Mouse (Mus musculus): ENCODE data around the gene Urod.

DNA sequence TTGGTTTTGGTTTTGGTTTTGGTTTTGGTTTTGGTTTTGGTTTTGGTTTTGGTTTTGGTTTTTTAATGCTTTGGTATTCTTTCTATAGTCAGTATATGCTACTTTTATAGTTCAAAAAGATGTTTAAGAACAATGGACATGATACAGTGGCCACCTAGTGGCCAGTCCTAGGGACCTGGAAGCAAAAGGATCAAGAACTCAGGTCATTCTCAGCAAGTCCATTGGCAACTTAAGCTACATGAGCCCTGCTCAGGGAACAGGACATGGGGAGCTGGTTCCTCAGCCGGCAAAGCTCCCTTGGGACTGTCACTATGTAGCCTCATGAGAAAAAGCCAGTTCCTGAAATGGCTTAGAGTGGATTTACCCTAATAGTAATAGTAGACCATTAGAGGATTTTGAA is 42.6 kb downstream of the Urod start:
- no peak for TF ChIP-seq CTCF (IDR thresholded peaks at IDR 0.05; ENCODE audit: borderline replicate concordance, insufficient read depth, low read length)
- no peak for TF ChIP-seq POLR2A (IDR thresholded peaks at IDR 0.05; ENCODE audit: low read depth, low read length)

All from embryonic fibroblast, embryonic 13.5 days (primary cell).